Mouse (Mus musculus) layer of hippocampus, adult 18-20 months (tissue): ENCODE measurements around the gene Prr5l. TPM values are rescaled to one million over a fixed set of nuclear protein-coding genes. Genes with fewer than 3 reads are reported as not detected.

ENCODE experiments used
- DNase-seq, 2 experiments: peaks; one replicate each; pipeline ENCODE4 v3.0.0; 2022; ENCODE audit warnings: low spot score in 2 of 2
- long read RNA-seq: library from polyadenylated mRNA; stranded (forward); transcript quantifications from one replicate; pipeline ENCODE4 v2.0.0, GENCODE M21; 2021
- total RNA-seq, 2 experiments: library from RNA; stranded (reverse); gene quantifications; 2 replicates each; pipeline ENCODE4 v1.2.3; 2021

Prr5l gene
- total RNA-seq = 1 to 10 TPM; 8.3 to 9.8 TPM
- long read RNA-seq, partial matches to known transcripts = 0 of 5 reads
- long read RNA-seq, other reads (novel, unspliced or antisense) = 5 of 5 reads

GRCm38 (mm10) chr2:101882998-101883397 is at the start of gene Prr5l:
Gene Prr5l, minus strand, starts transcription at chr2:101883027.
- peak in 1 of 2 experiments; percentile 51 for DNase-seq

- DNase-seq = no peak
Observed at GRCm38 (mm10) chr2:101932169-101932936, 49.5 kb upstream of the Prr5l start.

DNA sequence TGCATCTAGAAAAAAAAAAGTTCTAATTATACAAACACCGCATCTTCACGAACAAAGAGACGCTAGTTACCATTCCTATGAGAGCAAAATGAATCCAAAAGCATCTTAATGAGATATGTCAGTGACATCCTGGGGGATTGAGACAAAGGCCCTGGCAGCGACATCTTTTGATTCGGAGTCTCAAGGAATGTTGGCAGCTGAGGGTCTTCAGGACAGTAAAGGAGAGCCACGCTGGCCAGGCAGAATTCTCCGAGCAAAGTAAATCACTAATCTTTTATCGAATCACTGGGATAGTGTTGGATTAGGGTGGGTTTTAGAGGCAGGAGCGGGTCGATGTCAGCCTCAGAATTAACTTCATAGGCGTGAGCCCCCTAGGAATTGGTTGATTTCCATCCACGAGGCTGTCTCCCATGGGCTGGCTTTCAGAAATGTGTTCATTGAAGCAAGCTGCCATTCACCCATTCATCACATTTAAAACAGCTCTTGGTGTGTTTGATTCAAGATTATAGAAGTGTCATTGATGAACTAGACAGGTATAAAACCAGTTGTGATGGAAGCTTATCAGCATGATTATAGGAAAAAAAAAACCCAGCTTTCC is 42.9 kb upstream of the Prr5l start:
- DNase-seq = no peak

DNA sequence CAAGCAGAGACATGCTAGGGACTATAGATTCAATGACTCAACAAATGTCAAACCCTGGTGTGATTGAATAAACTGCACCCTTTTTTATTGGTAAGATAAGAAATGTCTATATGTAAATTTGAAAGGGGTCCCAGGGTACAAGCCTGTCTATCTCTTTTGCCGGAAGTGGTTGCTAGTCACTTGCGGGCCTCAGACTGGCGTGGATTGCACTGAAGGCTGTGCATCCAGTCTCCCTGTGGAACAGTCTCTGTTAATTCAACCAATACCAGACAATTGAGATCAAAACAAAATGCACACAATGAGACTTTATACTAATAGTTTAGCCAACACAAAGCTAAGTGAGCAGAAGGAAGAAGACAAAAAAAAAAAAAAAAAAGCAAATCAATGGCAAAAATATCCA is 42.4 kb upstream of the Prr5l start:
- DNase-seq = no peak

GRCm38 (mm10) chr2:101923181-101923580 is 40.4 kb upstream of the Prr5l start:
- no peak for DNase-seq

- DNase-seq = no peak
Observed at GRCm38 (mm10) chr2:101922302-101922701, 39.5 kb upstream of the Prr5l start.

DNA sequence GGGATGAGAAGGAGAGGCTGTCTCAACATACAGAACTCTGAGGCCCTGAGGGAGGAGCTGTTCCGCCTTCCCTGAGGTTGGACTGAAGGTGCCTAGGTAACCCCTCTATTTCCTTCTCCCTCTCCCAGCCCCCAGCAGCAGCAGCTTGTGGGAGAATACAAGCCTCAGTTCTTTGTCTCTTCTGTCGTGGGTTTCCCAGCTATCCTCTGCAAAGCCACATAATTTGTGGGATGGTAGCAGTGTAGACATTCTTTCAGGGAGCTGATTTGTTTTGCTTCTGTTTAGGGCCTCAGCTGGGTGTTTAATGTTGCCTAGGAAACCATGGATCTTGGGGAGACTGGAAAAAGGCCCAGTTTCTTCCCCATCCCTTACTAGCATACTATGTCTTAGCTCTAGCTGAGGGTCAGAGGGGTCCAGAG is 37.3 kb upstream of the Prr5l start:
- DNase-seq = no peak

- no peak for DNase-seq
Observed at GRCm38 (mm10) chr2:101918518-101918917, 35.7 kb upstream of the Prr5l start.

DNA sequence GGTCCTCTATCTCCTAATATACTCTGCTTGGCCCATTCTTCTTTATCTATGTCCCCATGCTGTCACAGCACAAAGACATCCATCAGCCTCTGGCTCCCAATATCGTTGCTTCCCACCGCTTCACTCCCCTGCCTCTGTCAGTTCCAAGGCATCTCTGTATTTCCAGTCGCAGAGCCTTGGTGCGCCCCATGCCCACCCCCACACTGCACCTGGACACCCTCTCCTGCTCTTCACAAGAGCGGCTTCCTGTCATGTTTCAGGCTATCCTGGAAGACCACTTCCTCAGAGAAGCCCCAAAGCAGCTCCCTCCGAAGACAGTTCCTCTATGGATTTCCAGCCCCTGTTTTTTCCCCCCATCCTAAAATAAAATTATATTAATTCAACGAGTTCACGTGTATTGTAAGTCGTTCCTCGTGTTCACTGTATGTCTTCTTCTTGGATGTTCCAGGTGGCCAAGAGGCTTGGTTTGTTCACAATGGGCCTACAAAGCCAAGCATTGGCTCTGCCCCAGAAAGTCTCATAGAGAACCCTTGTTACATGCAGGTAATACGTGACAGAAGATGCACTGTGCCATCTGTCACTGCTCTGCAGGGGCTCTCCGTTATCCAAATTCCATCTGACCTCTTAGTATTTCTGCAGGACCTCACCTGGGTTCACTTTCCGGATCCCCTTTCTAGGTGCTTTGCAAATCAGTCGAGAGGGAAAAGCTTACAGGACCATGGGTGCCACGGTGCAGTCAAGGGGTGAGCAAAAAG is 26.7 kb upstream of the Prr5l start:
- no peak for DNase-seq

- no peak for DNase-seq
Observed at GRCm38 (mm10) chr2:101908773-101909172, 25.9 kb upstream of the Prr5l start.

DNA sequence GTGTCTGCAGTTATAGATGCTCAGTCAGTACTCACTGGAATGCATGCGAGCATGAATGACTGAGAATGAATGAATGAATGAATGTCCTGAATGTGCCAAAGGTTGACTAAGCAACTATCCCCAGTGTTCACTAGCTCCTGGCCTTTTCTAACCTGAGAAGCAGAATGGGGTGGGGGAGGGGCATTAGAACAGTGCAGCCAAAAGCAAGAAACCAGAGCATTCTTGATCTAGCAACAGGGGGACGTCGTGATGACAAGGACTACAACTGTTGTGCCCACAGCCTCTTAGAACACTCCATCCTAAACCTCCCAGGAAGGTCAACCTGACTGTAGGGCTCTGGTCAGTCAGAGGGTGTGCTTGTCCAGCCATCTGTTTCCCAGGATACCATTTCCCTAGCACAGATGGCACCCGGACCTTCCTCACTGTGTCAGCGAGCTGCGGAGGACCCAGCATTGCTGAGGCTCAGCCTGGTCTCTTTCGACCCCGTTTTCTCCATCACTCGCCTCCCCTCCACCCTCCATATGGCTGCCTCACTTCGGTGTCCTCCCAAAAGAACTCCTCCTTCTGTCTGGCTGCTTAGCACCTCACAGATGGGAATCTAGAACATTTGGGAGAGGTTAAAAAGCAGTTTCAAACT is 24.7 kb upstream of the Prr5l start:
- DNase-seq = peak; percentile 22 to 38

DNA sequence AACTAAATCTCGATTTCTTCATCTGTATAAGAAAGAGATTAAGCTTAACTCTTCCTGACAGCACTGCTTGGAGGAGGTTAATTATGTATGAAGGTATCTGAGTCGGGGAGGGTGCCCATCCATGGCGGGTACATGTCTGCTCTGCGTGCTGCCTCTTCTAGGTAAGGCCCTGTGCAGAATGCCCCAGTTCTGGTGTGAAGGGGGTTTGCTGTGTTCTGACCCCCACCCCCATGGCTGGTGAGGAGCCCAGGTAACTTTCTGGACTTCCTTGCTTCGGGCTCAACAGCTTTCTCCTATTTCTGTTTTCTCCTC is 23.5 kb upstream of the Prr5l start:
- no peak for DNase-seq

- peak; percentile 74 to 92 for DNase-seq
Observed at GRCm38 (mm10) chr2:101905534-101906378, 22.9 kb upstream of the Prr5l start.

GRCm38 (mm10) chr2:101902196-101902595 is 19.4 kb upstream of the Prr5l start:
- no peak for DNase-seq

GRCm38 (mm10) chr2:101896425-101897204 is 13.8 kb upstream of the Prr5l start:
- no peak for DNase-seq

DNA sequence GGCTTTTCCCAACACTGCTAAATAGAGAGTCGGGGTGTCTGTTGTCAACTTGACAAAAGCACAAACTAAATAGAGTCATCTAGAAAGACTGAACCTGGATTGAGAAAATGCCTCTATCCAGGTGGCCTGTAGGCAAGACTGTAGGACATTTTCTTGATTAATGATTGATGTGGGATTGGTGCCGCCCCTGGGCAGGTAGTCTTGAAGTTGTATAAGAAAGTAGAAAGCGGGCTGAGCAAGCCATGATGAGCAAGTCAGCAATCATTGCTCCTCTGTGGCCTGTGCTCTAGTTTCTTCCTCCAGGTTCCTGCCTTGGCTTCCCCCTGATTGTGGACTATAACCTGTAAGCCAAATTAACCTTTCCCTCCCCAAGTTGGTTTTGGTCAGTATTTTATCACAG is 11.3 kb upstream of the Prr5l start:
- no peak for DNase-seq

DNA sequence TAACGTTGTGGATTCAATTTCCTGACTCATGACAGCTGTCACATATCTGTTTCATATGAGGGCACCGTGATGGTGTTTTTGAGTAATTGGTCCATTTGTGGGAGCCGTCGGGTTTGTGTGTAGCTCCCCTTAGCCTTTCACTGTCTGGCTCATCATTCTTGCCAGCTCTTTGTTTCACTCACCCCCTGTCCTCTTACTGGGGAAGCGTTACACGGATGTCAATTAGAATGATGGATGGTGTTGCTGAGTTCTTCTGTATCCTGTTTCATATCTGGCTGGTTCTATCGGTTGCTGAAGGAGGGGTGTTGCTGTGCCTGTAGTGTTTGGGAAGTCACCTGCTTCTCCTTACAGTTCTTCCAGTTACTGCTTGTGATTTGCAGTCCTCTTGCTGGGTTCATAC is 8.3 kb upstream of the Prr5l start:
- DNase-seq = no peak

DNA sequence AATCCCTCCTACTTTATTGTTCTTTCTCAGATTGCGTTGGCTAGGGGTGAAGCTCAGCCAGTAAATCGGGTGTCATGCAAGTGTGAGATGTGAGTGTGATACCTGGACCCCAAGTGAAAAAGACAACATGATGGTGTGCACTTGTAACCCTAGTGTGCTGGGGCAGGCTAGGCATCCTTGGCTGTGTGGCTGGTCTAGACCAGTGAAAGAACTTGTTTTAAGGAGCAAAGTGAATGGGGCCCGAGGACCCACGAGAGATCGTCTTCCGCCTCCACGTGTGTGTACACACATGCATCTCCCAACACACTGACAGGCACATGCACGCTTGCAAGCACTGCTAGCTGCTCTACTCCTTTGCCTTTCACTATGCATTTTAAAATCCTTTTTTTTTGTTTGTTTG is 6.1 kb upstream of the Prr5l start:
- DNase-seq = no peak

- DNase-seq = peak; percentile 92 to 97
Observed at GRCm38 (mm10) chr2:101885768-101886438, 3.1 kb upstream of the Prr5l start, which contains the start of gene Commd9. Gene Commd9, plus strand, starts transcription at chr2:101886247.
